Mouse (Mus musculus) small intestine, adult 2 months (tissue): ENCODE data around the gene Thrb.

Source experiments
- CTCF ChIP-seq: fragments of 200-500 bp; IDR thresholded peaks from 2 replicates; pipeline ENCODE4 v1.5.1; 2012; ENCODE audit warnings: low read depth, mild to moderate bottlenecking, control low read depth, inconsistent platforms, low read length, moderate library complexity, mixed read lengths; ENCODE audit not compliant: insufficient replicate concordance, insufficient read length; ENCODE audit errors: extremely low read depth
- POLR2A ChIP-seq: fragments of 200-500 bp; IDR thresholded peaks from 2 replicates; pipeline ENCODE4 v1.6.1; 2012; ENCODE audit warnings: low read depth, mild to moderate bottlenecking, control low read depth, inconsistent platforms, low read length, moderate library complexity

- no peak for TF ChIP-seq CTCF
- no peak for TF ChIP-seq POLR2A
Measured at GRCm38 (mm10) chr14:17742264-17742663, 82.2 kb downstream of the Thrb start.
